Mouse (Mus musculus) liver, embryonic 14.5 days (tissue): ENCODE results near the gene Phactr1.

ENCODE experiments used
- CTCF ChIP-seq: IDR thresholded peaks from 2 replicates; pipeline ENCODE4 v1.5.1; 2016; ENCODE audit warnings: antibody characterized with exemption, low read depth, control low read depth
- EP300 ChIP-seq: IDR thresholded peaks from 2 replicates; pipeline ENCODE4 v1.6.1; 2016; ENCODE audit warnings: antibody characterized with exemption, low read depth

- no peak for TF ChIP-seq CTCF
- TF ChIP-seq EP300 = no peak
These were observed 454.0 kb downstream of the Phactr1 start for GRCm38 (mm10) chr13:43134468-43134867.
